Mouse (Mus musculus) E14TG2a.4 (cell line): ENCODE data around the gene Map3k4.

Experiments used
- CTCF ChIP-seq: conservative IDR thresholded peaks from 2 replicates; pipeline ENCODE4 v1.5.1; 2014; ENCODE audit warnings: low read length
- NANOG ChIP-seq: IDR thresholded peaks from 2 replicates; pipeline ENCODE4 v1.6.1; 2014; ENCODE audit warnings: borderline replicate concordance, low read length, mixed read lengths
- POU5F1 ChIP-seq: IDR thresholded peaks from 2 replicates; pipeline ENCODE4 v1.6.1; 2014; ENCODE audit warnings: low read length, borderline replicate concordance

- no peak for TF ChIP-seq CTCF
- no peak for TF ChIP-seq POU5F1
- TF ChIP-seq NANOG, result no peak
These were observed 139.3 kb downstream of the Map3k4 start for GRCm38 (mm10) chr17:12179339-12179738.
